Mouse (Mus musculus) hindbrain, embryonic 12.5 days (tissue): ENCODE measurements around the gene Gpank1. TPM values are rescaled to one million over a fixed set of nuclear protein-coding genes. Genes with fewer than 3 reads are reported as not detected.
"Not testable (repeated sequence)": the region's sequence is repeated elsewhere in the genome, so short reads cannot be mapped to it uniquely, and the experiment has no call there.

Experiments
- ATAC-seq: fragments of 200-750 bp; cut with Nextera tagmentation; 2 replicates; pipeline ENCODE4 v1.8.0; 2017; ENCODE audit warnings: moderate TSS enrichment; ENCODE audit not compliant: low FRiP score
- H3K27ac ChIP-seq: fragments of 300-500 bp; sonication (generic); 2 replicates; pipeline ENCODE4 v1.5.1; 2016; ENCODE audit warnings: mild to moderate bottlenecking
- H3K27me3 ChIP-seq: fragments of 300-500 bp; sonication (generic); 2 replicates; pipeline ENCODE4 v1.6.1; 2016; ENCODE audit warnings: mild to moderate bottlenecking
- H3K36me3 ChIP-seq: fragments of 300-500 bp; sonication (generic); 2 replicates; pipeline ENCODE4 v1.6.1; 2016; ENCODE audit warnings: mild to moderate bottlenecking
- H3K4me1 ChIP-seq: fragments of 300-500 bp; sonication (generic); 2 replicates; pipeline ENCODE4 v1.6.1; 2016
- H3K4me2 ChIP-seq: fragments of 300-500 bp; sonication (generic); replicated peaks from 2 replicates; pipeline ENCODE4 v1.6.1; 2016; ENCODE audit warnings: mild to moderate bottlenecking
- H3K4me3 ChIP-seq: fragments of 300-500 bp; sonication (generic); 2 replicates; pipeline ENCODE4 v1.5.1; 2016; ENCODE audit warnings: mild to moderate bottlenecking
- H3K9ac ChIP-seq: fragments of 300-500 bp; sonication (generic); 2 replicates; pipeline ENCODE4 v1.6.1; 2016; ENCODE audit warnings: mild to moderate bottlenecking, moderate library complexity
- H3K9me3 ChIP-seq: fragments of 300-500 bp; sonication (generic); replicated peaks from 2 replicates; pipeline ENCODE4 v1.6.1; 2016; ENCODE audit warnings: mild to moderate bottlenecking
- WGBS: fragments of 180-500 bp; shearing (Covaris S2); methylation state at CpG from one replicate; pipeline ENCODE4 v1.1.7; 2016; 5-methylcytosine and 5-hydroxymethylcytosine counted together
- polyA plus RNA-seq: library from polyadenylated mRNA; unstranded; fragments of >200 nt; fragmentation: Nextera tagmentation; extraction: Ambion mirVana; gene quantifications from 2 replicates; pipeline ENCODE4 v1.2.1, GENCODE M21; 2016

Gpank1 gene
- polyA plus RNA-seq, 1 experiment from 2014 or later, result 19.8 TPM

- Histone ChIP-seq H3K9ac (0 out of 2 replicates have a peak overlapping the region, but pooled peaks have one; percentile 27), H3K4me1 (peaks cover 4% of the 10 kb centered on the region; the same call in 1 of the 2 replicates), H3K27me3 (no peaks in the 10 kb centered on the region), H3K4me3 (no peak overlapping the region), H3K9me3 (no peaks in the 10 kb centered on the region), H3K27ac (no peak overlapping the region), H3K4me2 (no peak overlapping the region), H3K36me3 (peaks cover 57% of the 10 kb centered on the region)
- ATAC-seq, result no peak
- WGBS, result 71% methylated on average over 6 of the region's 6 CpGs
Measured at GRCm38 (mm10) chr17:35103221-35103690, 18.0 kb upstream of the Gpank1 start.

GRCm38 (mm10) chr17:35104079-35104478 is 17.2 kb upstream of the Gpank1 start:
- ATAC-seq, result no peak
- 92% methylated on average over 7 of the region's 7 CpGs for WGBS

GRCm38 (mm10) chr17:35104754-35105153 is 16.5 kb upstream of the Gpank1 start:
- WGBS, result 78% methylated on average over 6 of the region's 6 CpGs
- Histone ChIP-seq H3K4me1 (peaks cover 4% of the 10 kb centered on the region; the same call in 1 of the 2 replicates), H3K4me3 (no peak overlapping the region), H3K9me3 (no peaks in the 10 kb centered on the region), H3K9ac (no peak overlapping the region), H3K36me3 (peaks cover 43% of the 10 kb centered on the region), H3K4me2 (no peak overlapping the region), H3K27me3 (no peaks in the 10 kb centered on the region), H3K27ac (no peak overlapping the region)
- no peak for ATAC-seq

More at GRCm38 (mm10) chr17:35104079-35104478, 17.2 kb upstream of the Gpank1 start:
- Histone ChIP-seq H3K27ac (no peak overlapping the region), H3K9me3 (no peaks in the 10 kb centered on the region), H3K4me2 (no peak overlapping the region), H3K4me1 (peaks cover 4% of the 10 kb centered on the region; the same call in 1 of the 2 replicates), H3K4me3 (no peak overlapping the region), H3K27me3 (no peaks in the 10 kb centered on the region), H3K9ac (no peak overlapping the region), H3K36me3 (peaks cover 50% of the 10 kb centered on the region)

- Histone ChIP-seq H3K4me2 (peak overlapping the region; percentile 37), H3K27ac (no peak overlapping the region), H3K36me3 (peaks cover 32% of the 10 kb centered on the region), H3K4me1 (peaks cover 4% of the 10 kb centered on the region; the same call in 1 of the 2 replicates), H3K9ac (peak overlapping the region; percentile 51), H3K4me3 (no peak overlapping the region), H3K27me3 (no peaks in the 10 kb centered on the region), H3K9me3 (no peaks in the 10 kb centered on the region)
- WGBS, result 26% methylated on average over 13 of the region's 13 CpGs
- ATAC-seq, result no peak
Measured at GRCm38 (mm10) chr17:35105740-35106389, 15.4 kb upstream of the Gpank1 start.

GRCm38 (mm10) chr17:35106522-35106921 is 14.7 kb upstream of the Gpank1 start:
- H3K4me1 ChIP-seq, result peaks cover 4% of the 10 kb centered on the region; the same call in 1 of the 2 replicates
- H3K27me3 ChIP-seq, result no peaks in the 10 kb centered on the region
- H3K36me3 ChIP-seq, result peaks cover 25% of the 10 kb centered on the region
- H3K9me3 ChIP-seq, result no peaks in the 10 kb centered on the region
- H3K4me2 ChIP-seq, result no peak overlapping the region
- no peak overlapping the region for H3K4me3 ChIP-seq
- H3K27ac ChIP-seq, result no peak overlapping the region
- H3K9ac ChIP-seq, result no peak overlapping the region; the same call in 1 of the 2 replicates
- no peak for ATAC-seq
- 62% methylated on average over 3 of the region's 3 CpGs for WGBS

- Histone ChIP-seq H3K36me3 (peaks cover 9% of the 10 kb centered on the region), H3K4me3 (no peak within 1 kb of the TSS), H3K4me1 (peaks cover 4% of the 10 kb centered on the region; the same call in 1 of the 2 replicates), H3K9me3 (no peaks in the 10 kb centered on the region), H3K9ac (no peak within 1 kb of the TSS), H3K4me2 (no peak within 1 kb of the TSS), H3K27me3 (no peaks in the 10 kb centered on the region), H3K27ac (no peak within 1 kb of the TSS)
- no peak for ATAC-seq
- 82% methylated on average over 6 of the region's 6 CpGs for WGBS
Measured at GRCm38 (mm10) chr17:35108097-35108496, 13.2 kb upstream of the Gpank1 start, which contains the start of gene Ly6g5c. Gene Ly6g5c (plus strand): TSS chr17:35108279.

- Histone ChIP-seq H3K4me1 (no peaks in the 10 kb centered on the region), H3K27ac (no peak overlapping the region), H3K4me2 (no peak overlapping the region), H3K27me3 (no peaks in the 10 kb centered on the region), H3K9me3 (no peaks in the 10 kb centered on the region), H3K4me3 (no peak overlapping the region), H3K36me3 (peaks cover 26% of the 10 kb centered on the region), H3K9ac (no peak overlapping the region)
- no peak for ATAC-seq
- WGBS, result 67% methylated on average over 9 of the region's 9 CpGs
Measured at GRCm38 (mm10) chr17:35111774-35112173, 9.5 kb upstream of the Gpank1 start.

- Histone ChIP-seq H3K36me3 (peaks cover 47% of the 10 kb centered on the region), H3K9ac (no peak within 1 kb of the TSS), H3K4me3 (no peak within 1 kb of the TSS), H3K4me1 (peaks cover 7% of the 10 kb centered on the region), H3K4me2 (no peak within 1 kb of the TSS), H3K27ac (no peak within 1 kb of the TSS), H3K9me3 (no peaks in the 10 kb centered on the region), H3K27me3 (no peaks in the 10 kb centered on the region)
- no peak for ATAC-seq
- WGBS, result 86% methylated on average over 8 of the region's 8 CpGs
Measured at GRCm38 (mm10) chr17:35115046-35116019, 5.9 kb upstream of the Gpank1 start, which contains the start of gene Ly6g5b. Gene Ly6g5b (minus strand): TSS chr17:35115428.

GRCm38 (mm10) chr17:35120745-35121142 is 511 bp upstream of the Gpank1 start:
- WGBS, result under 1% methylated on average over 33 of the region's 33 CpGs
- no peaks in the 10 kb centered on the region for H3K27me3 ChIP-seq
- peak overlapping the region; percentile 74 for H3K4me3 ChIP-seq
- peak overlapping the region; percentile 88 for H3K9ac ChIP-seq
- peaks cover 43% of the 10 kb centered on the region for H3K36me3 ChIP-seq
- no peaks in the 10 kb centered on the region for H3K9me3 ChIP-seq
- peak overlapping the region; percentile 64 for H3K27ac ChIP-seq
- peaks cover 22% of the 10 kb centered on the region for H3K4me1 ChIP-seq
- ATAC-seq, result no peak
- peak overlapping the region; percentile 97 for H3K4me2 ChIP-seq

- peak; percentile 17; the same call in 1 of the 2 replicates for ATAC-seq
- Histone ChIP-seq H3K9ac (peak within 1 kb of the TSS; percentile 88), H3K4me1 (peaks cover 30% of the 10 kb centered on the region), H3K27me3 (no peaks in the 10 kb centered on the region), H3K36me3 (peaks cover 34% of the 10 kb centered on the region), H3K4me3 (peak within 1 kb of the TSS; percentile 74), H3K4me2 (peak within 1 kb of the TSS; percentile 97), H3K9me3 (no peaks in the 10 kb centered on the region), H3K27ac (peak within 1 kb of the TSS; percentile 91)
- under 1% methylated on average over 19 of the region's 19 CpGs for WGBS
Measured at GRCm38 (mm10) chr17:35121871-35122303, 632 bp downstream of the Gpank1 start, which contains the start of gene Csnk2b. Gene Csnk2b (minus strand): TSS chr17:35122053.

- not testable (repeated sequence) for H3K27me3 ChIP-seq, H3K4me2 ChIP-seq, H3K27ac ChIP-seq, ATAC-seq, H3K9me3 ChIP-seq, H3K9ac ChIP-seq, H3K4me3 ChIP-seq
- Histone ChIP-seq H3K4me1 (peaks cover 40% of the 10 kb centered on the region), H3K36me3 (peaks cover 27% of the 10 kb centered on the region)
- WGBS, result 92% methylated on average over 9 of the region's 9 CpGs
Measured at GRCm38 (mm10) chr17:35123287-35123686, 2.0 kb downstream of the Gpank1 start.
